Mouse (Mus musculus) lung, adult 18-20 months (tissue): ENCODE measurements at regions not wholly inside any gene's neighbourhood (a gene's known extent, or its start where the extent isn't known, plus 50 kb on each side); places are given as distances from the start of the nearest gene placed in this dataset.

ENCODE experiments used
- DNase-seq, 2 experiments: peaks; one replicate each; pipeline ENCODE4 v3.0.0; 2022; ENCODE audit warnings: mixed read lengths in 2 of 2

DNA sequence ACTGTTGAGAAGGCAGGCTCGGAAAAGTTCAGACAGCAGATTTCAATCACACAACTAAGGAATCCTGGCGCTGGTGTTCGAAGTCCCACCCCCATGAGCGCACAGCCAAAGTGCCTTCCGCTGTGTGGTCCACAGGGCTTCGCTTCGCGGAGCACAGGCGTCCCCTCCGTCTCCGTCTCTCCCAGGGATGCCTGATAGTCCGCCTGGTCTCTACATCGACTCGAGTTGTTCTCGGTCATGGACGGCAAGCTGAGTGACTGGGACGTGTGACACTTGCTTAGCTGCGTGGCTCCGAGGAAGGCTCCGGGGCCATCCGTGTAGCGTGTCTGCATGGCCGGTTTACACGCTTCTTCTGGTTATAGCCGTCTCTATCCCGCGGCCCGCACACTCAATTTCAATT, 224.0 kb downstream of the Gm26897 start:
- DNase-seq = no peak

DNA sequence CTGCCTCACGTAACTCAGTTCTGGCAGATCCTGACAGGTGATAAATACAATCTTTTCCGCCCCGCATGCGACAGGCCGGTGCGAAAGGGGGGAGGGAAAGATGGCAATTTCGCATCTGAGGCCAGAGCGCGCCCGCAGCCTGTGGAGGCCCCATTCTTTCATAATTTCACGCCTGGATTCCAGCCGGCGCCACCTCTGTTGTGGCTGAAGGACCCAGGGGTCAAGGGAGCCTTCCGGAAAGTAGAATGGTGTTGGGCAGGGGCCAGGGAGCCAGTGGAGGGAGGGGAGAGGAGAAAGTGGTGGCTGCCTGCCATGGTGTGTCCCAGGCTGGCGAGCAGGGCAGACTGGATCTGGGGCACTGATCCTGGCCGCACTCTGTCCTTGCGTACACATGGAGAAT, 224.5 kb downstream of the Gm26897 start:
- peak in 1 of 2 experiments; percentile 20 for DNase-seq

DNA sequence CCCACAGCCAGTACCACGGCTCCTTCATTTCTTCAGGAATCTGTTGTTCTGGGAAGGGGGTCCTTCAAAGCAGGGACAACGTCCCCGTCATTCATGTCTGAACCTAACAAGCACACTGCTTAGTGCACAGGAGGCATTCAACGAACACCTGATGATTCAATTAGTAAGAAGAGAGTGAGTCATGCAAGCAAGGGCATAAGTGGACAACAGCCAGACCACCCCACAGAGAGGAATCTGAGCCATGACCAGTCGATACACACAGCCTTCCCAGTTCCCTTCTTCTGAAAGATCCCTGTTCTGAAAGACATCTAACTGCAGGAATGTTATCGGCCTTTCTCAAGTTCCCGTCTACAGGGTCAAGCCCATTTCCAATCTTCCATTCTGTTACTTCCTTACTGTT, 231.6 kb downstream of the Gm26897 start:
- DNase-seq = no peak

DNA sequence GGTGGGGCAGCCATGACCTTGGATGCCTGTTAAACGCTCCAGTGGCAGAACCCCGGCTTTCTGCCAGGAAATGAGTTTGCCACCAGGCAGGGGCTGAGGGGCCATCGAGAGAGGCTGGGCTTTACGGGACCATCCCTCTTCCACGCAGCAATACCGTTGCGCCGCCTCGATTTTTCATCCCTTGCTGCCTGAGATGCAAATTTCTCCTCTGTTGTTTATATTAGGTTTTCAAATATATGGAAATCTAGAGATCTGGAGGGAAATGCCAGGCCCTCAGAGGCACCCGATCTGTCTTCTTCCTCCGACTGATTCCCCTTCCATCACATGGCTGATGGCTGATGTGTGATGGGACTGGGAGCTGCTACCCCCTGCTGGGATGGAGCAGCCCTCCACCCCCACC, 234.4 kb downstream of the Gm26897 start:
- no peak for DNase-seq

DNA sequence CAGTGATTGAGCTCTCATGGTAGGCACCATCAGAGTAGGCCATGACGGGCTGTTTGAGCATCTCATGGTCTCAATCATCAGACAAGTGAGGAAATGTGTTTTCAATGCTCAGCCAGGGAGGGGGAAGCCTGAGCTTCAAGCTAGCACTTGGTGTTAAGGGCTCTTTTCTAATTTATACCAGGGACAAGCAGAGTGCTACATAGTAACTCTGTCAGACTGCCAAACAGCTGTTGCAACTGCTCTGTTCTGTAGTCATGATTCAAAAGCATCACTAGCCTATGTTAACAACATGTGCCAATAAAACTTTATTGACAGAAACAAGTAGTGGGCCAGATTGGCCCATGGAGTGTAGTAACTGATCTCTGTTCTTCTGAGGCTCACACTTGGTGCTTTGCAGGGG, 235.0 kb downstream of the Gm26897 start:
- DNase-seq = no peak

DNA sequence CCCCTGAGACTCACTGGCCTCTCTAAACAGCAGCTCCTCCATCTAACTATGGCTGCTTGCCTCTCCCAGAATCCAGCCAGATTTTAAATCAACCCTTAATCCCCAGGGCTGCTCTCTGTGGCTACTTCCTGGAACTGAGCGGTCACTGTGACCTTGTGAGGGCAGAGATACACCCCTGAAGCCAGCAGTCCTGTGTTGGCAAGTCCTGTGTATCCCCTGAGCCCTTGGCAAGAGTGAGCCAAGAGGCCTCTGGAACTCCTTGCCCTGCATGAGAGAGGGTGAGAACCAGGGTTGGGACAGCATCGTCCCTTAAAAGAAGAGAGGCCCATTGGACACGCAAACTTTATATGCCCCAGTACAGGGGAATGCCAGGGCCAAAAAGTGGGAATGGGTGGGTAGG, 237.5 kb downstream of the Gm26897 start:
- no peak for DNase-seq

DNA sequence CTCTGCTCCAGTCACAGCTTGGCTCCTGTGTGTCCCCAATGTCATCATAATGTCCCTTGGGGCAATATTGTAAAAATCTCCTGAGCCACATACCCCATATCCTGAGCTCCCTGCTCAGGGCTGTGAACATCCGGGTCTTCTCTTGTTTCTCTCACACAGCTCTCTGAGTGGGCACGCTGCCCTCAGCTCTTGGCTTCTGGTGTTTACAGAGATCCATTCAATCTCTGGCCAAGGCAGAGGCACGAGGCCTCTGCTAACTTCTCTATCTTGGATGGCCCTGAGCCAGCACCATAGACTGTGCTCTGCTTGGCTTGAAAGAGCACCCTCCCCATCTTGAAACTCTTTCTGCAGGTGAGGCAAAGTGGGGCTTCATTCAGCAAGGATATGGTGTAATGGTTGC, 238.2 kb downstream of the Gm26897 start:
- DNase-seq = no peak

DNA sequence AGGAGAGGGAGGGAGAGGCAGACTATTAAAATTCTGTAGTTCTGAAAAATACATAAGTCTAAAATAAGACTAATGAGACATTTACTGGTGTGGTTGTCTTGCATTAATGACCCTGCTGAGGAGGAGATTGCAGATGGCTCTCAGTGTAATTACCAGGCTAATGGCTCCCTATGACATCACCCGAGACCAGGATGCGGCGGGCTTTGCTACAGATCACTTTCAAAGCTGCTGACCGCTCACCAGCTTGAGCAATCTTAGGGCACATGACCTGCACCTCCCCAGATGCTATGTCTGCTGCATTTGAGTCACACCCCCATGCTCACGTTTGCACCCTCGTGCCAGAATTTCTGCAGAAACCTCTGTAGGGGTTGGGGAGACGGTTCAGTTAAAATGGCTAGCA, 242.0 kb downstream of the Gm26897 start:
- no peak for DNase-seq

DNA sequence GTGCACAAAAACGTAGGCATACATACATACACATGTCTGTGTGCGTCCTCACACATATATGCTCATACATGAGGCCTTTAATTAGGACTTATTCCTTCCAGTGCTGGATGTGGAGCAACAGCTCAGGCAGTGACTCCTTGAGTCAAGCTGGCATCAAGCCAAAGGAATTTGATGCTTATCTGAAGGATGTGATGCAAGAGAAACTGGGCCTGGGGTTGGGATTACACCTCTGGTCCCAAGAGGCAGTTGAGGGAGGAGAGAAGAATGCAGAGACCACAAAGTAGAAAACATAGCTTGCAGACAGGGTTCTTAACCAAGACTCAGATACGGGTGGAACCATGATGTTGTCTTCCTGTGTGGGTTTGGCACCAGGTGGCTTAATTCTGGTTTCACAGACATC, 245.9 kb downstream of the Gm26897 start:
- no peak for DNase-seq

DNA sequence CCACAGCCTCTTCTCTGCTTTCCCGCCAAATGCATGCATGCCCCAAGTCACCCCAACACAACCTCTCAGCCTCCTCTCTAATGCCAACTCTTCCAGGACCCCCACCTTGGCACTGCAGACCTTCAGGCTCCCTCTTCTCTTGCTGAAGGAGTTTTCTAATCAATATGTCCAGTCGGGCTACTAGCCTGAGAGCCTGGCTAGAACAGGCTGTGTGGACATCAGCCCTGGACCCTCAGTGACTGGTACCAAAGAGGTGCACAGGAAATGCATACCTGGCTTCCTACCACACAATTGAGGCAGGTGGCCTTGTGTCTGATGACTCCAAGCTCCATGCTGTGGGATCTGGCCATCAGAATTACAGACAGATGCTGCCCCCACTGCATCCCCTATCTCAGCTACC, 248.4 kb downstream of the Gm26897 start:
- DNase-seq = no peak

DNA sequence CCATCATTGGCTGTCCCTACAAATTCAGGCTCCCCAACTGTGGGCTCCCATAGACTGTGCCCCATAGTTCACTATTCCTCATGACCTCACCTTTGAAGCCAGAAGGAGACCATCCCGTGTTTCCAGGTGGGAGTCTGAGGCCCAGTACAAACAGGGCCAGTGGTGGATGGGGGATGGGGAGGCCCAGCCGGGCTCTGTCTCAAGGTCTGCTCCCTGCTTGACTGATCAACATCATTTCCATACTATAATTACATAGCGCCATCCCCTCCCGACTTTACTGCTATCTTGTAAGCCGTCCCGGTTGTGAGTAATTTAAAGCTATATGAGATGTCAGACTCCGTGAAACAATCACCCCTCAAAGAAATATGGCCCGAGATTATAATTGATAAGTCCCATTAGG, 252.3 kb downstream of the Gm26897 start:
- DNase-seq = no peak

DNA sequence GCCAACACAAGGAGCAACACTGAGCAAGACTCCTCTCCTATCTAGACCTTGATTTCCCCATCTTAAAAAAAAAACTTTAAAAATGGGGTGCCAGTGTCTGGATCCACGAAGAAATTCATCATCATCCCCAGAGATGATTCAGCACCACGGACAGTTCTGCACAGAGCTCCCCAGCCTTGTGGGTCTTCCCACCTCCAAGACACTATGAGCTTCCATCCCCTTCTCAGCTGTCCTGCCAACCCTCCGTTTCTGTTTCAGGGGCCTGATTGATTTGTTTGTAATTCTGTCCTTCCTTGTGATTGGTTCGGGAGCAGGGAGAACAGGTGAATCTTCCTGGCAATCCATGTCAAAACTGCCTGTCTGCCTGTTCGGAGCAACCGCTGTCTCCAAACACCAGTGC, 253.3 kb downstream of the Gm26897 start:
- no peak for DNase-seq

DNA sequence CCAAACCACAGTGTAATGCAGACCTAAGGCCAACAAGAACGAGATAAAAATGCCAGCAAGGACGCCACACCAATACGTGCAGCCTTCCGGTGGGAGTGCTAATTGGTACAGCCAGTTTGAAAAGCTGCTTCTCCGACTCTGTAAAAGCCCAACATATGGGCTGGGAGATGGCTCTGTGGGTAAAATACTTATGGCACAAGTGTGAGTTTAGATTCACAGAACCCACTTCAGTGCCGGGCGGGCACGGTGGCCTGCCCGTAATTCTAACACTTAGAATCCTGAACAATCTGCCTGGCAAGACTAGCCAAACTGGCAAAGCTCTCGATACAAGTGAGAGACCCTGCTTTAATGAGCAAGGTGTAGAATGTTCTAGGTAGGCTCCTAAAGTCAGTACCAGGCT, 258.1 kb downstream of the Gm26897 start:
- DNase-seq = no peak

DNA sequence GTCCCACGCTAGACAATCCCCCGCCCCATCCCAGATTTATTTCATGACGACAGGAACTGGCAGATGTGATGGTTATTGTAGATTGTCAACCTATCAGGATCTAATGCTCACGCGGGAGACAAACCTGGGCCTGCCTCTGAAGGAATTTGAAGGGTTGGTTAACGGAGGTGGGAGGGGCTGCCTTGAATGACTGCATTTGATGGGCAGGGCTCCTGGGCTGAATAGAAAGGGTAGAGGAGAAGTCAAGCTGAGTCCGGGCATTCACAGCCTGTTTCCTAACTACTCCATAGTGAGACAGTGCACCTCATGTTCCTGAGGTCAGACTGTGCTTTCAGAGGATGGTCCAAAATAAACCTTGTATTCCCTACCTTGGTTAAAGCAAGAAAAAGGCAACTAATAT, 259.1 kb downstream of the Cryba4 start:
- no peak for DNase-seq

DNA sequence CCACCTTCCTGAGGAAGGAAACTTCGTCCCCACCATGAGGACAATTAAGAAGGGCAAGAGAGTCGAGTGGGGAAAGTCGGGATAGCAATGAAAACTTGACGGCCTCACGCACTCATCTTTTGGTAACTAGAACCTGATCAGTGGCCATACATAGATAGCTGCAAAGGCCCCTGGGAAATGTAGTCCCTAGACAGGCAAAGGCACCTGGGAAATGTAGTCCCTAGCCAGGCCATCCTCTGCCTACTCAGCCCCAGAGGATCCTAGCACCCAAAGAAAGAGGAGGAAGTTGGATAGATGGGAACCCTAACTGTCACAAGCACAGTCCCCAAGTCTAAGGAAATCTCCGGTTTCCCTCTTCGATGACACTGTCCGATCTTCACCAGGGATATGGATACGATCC, 258.4 kb downstream of the Cryba4 start:
- DNase-seq = no peak

DNA sequence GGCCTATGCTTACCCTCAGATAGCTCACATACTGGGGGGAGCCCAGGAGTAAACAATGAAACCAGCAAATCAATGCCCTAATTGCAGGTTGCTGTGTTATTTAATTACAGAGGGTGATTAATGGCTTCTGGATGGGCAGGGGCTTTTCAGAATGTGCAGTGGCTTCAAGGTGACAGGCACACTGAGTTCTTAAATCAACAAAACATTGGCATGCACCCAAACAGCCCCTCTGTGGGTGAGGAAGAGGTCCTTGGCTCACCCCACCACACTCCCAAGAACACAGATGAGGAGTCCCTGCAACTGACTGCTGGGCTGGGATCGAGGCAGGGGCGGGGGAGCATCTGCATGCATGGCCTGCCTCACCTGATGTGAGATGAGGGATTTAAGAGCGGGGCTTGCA, 255.5 kb downstream of the Cryba4 start:
- no peak for DNase-seq

DNA sequence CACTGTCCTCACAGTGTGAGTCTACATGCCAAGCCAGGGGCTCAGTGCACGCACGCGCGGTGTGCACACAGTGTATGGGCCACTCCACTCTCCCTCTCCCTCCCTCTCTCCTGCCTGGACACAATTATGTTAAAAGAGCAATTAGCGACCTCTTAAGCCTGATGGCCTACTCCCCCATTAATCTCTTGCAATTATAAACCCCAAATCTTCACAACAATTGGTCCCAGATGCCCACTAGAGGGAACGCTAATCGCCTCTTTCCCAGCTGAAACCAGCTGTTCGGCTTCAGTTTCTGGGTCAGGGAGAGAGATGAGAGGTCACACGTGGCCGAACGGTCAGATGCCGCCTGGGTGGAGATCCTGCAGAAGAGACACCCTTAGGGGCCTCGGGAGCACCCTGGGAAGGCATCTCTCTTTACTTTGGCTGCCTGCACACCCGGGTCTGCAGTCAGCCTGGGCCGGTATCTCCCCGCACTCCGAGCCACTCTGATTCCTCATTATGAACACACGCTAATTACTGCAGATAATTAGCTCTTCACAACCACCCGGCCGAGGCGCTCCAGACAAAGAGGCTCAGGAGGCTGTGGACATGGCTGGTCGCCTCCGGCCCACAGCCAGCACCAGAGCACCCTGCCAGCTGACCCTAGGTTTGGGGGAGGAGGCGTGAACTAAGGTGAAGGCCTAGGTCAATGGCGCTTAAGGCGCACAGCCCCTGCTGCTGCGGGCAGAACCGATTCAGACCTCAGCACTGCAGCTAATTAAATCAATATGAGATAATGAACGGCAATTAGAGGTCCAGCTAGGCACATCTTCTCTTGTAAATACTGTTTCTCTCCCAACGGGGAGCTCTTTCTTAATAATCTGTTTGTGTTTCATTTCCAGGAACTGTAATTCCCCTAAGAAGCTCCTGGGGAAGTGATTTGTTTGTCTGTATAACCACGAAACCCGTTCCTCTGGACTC, 250.3 kb downstream of the Cryba4 start:
- peak in 1 of 2 experiments; percentile 6 for DNase-seq

DNA sequence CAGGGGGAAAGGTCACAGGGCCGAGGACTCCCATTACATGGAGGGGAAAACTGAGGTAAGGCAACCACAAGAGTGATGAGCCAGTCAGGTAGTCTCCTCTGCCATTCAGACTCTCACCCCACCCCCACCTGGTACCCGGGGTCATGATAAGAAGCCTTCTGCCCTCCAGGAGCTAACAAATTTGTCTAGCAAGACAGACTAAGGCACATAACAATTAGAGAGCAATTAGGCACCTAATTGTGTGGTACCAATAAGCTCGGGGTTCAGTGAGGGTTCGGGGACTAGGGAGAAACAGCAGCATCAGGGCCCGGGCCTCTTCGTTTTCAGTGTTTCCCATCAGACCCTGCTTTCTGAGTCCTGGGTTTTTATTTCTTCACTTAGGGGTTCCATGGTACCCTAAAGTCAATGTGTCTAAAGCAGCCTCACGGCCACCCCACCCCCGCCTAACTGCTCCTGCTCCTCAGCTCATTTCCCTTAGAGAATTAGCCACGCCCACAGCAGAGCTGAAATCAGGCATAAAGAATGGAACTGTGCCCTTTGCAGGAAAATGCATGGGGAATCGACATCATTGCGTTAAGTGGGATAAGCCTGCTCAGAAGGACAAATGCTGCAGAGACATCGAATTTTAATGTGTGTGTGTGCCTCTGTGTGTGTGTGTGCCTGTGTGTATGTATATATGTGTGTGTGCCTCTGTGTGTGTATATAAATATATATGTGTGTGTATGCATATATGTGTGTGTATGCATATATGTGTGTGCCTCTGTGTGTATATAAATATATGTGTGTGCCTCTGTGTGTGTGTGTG, 249.3 kb downstream of the Cryba4 start:
- DNase-seq = no peak

DNA sequence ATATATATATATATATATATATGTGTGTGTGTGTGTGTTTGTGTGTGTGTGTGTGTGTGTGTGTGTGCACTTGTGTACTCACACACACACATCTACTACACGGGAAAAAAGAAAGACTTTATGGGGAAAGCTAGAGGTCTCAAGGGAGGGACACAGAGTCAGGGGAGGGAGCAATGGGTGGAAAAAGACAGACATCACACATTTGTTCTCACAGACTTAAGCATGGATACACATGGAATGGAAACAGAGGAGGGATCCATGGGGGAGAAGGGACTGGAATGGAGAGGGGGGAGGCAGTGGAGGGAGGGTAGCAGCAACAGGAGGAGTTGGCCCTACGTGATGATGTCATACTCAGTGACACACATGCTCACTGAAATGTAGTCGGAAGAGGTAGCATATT, 248.3 kb downstream of the Cryba4 start:
- DNase-seq = no peak

DNA sequence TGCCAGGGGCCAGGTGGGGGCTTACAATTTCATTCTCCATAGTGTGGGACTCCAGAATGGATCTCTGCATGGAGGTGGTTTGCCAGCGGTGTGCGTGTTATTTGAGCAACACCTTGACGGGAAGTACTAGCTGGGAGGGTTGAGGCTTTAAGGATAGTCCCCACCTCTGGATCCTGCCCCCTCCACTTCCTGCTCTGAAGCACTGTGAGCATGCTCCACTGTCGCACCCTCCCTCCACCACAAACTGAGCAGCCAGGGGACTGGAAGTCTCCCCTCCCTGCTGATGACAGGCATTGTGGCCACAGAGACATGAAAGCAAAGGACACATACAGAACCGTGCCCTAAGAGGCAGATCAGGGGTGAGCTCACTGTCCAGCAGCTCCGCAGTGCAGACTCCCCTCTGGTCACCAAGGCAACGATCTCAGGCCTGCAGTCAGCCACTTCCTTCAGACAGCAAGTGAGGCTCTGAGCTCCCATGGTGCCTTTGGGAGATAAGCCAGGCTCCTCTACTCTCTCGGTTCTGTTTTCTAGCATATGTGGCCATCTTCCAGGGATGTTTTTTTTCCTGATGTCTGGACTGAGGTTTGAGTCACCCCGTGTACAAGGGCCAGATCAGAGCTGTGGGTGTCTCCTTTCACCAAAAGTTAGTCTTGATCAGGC, 239.7 kb downstream of the Cryba4 start:
- DNase-seq = peak in 1 of 2 experiments; percentile 2

DNA sequence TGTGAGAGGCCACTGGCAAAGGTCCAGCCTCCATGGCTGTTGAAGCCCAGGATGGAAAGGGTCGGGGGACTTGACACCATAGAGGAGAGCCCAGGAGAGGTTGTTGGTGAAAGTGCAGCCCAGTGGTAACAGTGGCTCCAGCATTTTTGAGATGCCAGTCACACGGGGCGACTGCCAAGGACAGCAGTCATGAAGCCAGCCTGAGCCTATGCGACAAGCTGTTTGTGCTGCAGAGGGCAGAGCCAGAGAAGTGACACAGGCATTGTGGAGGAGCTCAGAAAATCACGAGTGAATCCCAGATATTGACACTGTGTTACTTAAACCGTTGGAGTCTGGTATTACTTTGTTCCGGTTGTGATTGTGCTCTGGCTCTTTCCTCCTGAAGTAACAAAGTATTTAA, 233.4 kb downstream of the Cryba4 start:
- no peak for DNase-seq

DNA sequence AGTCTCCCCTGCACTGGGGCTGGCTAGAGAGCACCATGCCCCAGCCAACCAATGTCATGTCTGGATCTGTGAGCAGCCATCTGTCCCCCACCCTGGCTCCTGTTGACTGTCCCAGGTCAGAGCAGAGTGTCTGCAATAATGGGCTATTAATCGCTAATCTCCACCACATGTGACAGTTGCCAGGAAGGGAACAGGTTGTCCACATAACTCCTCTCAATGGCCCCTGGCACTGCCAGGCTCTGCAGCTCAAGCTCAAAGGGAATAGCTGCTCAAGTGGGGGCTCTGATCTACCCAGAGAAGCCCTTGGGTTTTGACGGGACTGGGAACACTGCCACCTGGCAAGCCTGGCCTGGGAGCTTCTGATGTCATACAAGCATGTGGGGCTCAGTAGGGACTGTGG, 231.4 kb downstream of the Cryba4 start:
- DNase-seq = no peak

DNA sequence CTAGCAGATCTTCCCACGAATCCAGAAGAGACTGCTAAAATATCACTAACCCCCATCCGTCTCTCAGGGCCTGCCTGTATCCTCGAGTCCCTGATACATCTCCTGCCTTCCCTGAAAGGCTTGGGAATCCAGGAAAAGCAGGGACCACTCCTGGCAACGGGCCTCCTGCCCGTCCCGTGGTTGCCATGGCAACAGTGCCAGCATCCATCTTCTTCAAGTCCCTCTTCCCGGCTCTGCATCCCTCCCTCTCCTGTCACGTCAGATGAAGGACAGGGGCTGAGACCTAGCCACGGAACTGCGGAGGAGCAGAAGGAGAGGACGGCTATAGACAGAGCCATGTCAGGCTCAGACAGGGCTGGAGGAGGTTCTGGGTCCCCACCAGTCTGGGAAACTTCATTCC, 222.4 kb downstream of the Cryba4 start:
- DNase-seq = no peak

DNA sequence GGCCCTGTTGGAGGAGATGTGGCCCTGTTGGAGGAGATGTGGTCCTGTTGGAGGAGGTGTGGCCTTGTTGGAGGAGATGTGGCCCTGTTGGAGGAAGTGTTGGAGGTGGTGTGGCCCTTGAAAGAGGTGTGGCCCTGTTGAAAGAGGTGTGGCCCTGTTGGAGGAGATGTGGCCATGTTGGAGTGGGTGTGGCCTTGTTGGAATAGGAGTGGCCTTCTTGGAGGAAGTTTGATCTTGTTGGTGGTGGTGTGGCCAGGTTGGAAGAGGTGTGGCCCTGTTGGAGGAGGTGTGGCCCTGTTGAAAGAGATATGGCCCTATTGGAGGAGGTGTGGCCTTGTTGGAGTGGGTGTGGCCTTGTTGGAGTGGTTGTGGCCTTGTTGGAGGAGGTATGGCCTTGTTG, 220.3 kb downstream of the Cryba4 start:
- no peak for DNase-seq
